8 mouse cellular contexts compared by ENCODE assay signal in the genomic region with DNA sequence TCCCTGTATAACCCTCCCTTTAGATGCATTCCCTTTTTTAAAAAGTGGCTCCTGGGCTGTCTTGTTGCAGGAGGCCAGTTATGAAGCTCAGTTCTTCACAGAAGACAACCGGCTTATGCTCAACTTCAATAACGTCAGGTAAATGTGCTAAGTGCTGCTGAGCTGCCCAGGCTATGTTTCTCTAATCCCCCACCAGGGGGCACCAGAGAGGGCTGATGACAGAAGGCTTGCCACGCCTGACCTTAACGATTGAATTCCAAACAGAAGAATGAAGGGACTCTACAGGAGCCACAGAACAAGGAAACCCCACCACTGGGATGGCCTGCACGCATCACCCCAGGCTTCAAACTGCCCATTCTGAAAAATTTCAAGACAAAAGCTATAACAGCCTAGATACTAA. TPM values are rescaled to one million over a fixed set of nuclear protein-coding genes. Genes with fewer than 3 reads are reported as not detected.
DNase-seq lines count a peak whose midpoint lies in the region; TF ChIP-seq lines count a peak whose summit lies in the region.
"Had no signal": no experiment of that assay in that cellular context is flagged by ENCODE, and none has a peak within 500 bp of the region (broad histone marks: within the 10 kb centered on the region; RNA-seq: fewer than 3 reads in every experiment).

No protein-coding gene starts in this region.

- TF ChIP-seq POLR2A in CH12.LX (IDR thresholded peaks at IDR 0.05; ENCODE audit: low read depth, low read length), result no peak
- TF ChIP-seq POLR2A in cerebellum, adult 2 months (IDR thresholded peaks at IDR 0.05; ENCODE audit: borderline replicate concordance, insufficient read depth, low read length), result no peak

- no peaks in the 10 kb centered on the region for H3K36me3 ChIP-seq in CH12.LX (replicated peaks in 1 of 2; ENCODE audit: control insufficient read depth in 1 of 2, insufficient read depth in 1 of 2, low read length in 1 of 2)
- H3K36me3 ChIP-seq: limb, embryonic 13.5 days had no signal

- TF ChIP-seq EP300 in CH12.LX (IDR thresholded peaks at IDR 0.05; ENCODE audit: low read length), result no peak

- H3K4me2 ChIP-seq in CH12.LX (ENCODE audit: insufficient read depth, low read depth, poor library complexity, severe bottlenecking), result no peak overlapping the region
- H3K4me2 ChIP-seq: limb, embryonic 13.5 days had no signal

- H3K9me3 ChIP-seq in CH12.LX (replicated peaks; ENCODE audit: low read length), result no peaks in the 10 kb centered on the region
- H3K9me3 ChIP-seq: limb, embryonic 13.5 days had no signal

- WGBS in cerebellum, adult 2 months, result 10% methylated on average over 5 of the region's 5 CpGs
- 5% methylated on average over 5 of the region's 5 CpGs for WGBS in large intestine, adult 2 months

- H3K27me3 ChIP-seq in CH12.LX (replicated peaks), result peaks cover 88% of the 10 kb centered on the region
- H3K27me3 ChIP-seq in cerebellum, adult 2 months (ENCODE audit: control insufficient read depth, insufficient read depth, low read length), result no peaks in the 10 kb centered on the region
- H3K27me3 ChIP-seq: limb, embryonic 13.5 days had no signal

- no peaks in the 10 kb centered on the region for H3K79me2 ChIP-seq in CH12.LX (replicated peaks; ENCODE audit: control insufficient read depth, extremely low read depth, insufficient read depth, poor library complexity, severe bottlenecking)

- no peak overlapping the region for H3K9ac ChIP-seq in CH12.LX (ENCODE audit: insufficient read depth, low read depth)
- H3K9ac ChIP-seq: limb, embryonic 13.5 days had no signal

- H3K4me1 ChIP-seq in CH12.LX (ENCODE audit: control insufficient read depth in 1 of 2, insufficient read depth in 2 of 2), result no peaks in the 10 kb centered on the region
- no peaks in the 10 kb centered on the region for H3K4me1 ChIP-seq in cerebellum, adult 2 months (ENCODE audit: control insufficient read depth, insufficient read depth, low read length)
- H3K4me1 ChIP-seq: limb, embryonic 13.5 days had no signal

- TF ChIP-seq RAD21 in CH12.LX (IDR thresholded peaks at IDR 0.05; ENCODE audit: low read depth, low read length), result peak; percentile 41

- H3K4me3 ChIP-seq in CH12.LX (replicated peaks in 1 of 3; ENCODE audit: low read depth in 2 of 3, low read length in 2 of 3, poor library complexity in 1 of 3), result no peak overlapping the region
- no peak overlapping the region for H3K4me3 ChIP-seq in cerebellum, adult 2 months (replicated peaks; ENCODE audit: insufficient read depth, low read depth, low read length)
- H3K4me3 ChIP-seq: limb, embryonic 13.5 days had no signal

- DNase-seq in CH12.LX (ENCODE audit: extremely low read depth) (peak; percentile 77), MN1 (ENCODE audit: low spot score) (peak; percentile 23)
- DNase-seq in cerebellum, adult 2 months, result peak; percentile 52 to 61
- peak; percentile 47 to 58 for DNase-seq in frontal cortex, postnatal 36 days (ENCODE audit: low spot score in 2 of 2)
- DNase-seq in large intestine, adult 2 months (ENCODE audit: low read depth, low spot score), result peak; percentile 62
- DNase-seq in lung, postnatal 4 days, result peak; percentile 68 to 83
- DNase-seq in spleen, postnatal 4 days (ENCODE audit: low spot score in 2 of 2), result peak; percentile 52 to 86

- dilution Hi-C loops in CH12.LX (cut with MboI; ENCODE audit: extremely low pct_ligation_motif_present, extremely low pct_unique_long_range_greater_than_20kb, low sequenced_read_pairs), result no loop called here

- in situ Hi-C loops in CH12.LX (cut with MboI; ENCODE audit: low pct_ligation_motif_present, low pct_unique_long_range_greater_than_20kb, low sequenced_read_pairs), result no loop called here

- H3K27ac ChIP-seq in CH12.LX (ENCODE audit: insufficient read depth, low read depth), result no peak overlapping the region
- no peak overlapping the region for H3K27ac ChIP-seq in cerebellum, adult 2 months (ENCODE audit: insufficient read depth, low read length)
- H3K27ac ChIP-seq: limb, embryonic 13.5 days had no signal

- peak; percentile 81 to 84 for TF ChIP-seq CTCF in CH12.LX (conservative IDR thresholded peaks at IDR 0.05 in 1 of 2, IDR thresholded peaks at IDR 0.05 in 1 of 2; ENCODE audit: low read depth in 2 of 2, low read length in 2 of 2)
- TF ChIP-seq CTCF in cerebellum, adult 2 months (IDR thresholded peaks at IDR 0.05; ENCODE audit: borderline replicate concordance, insufficient read depth, low read depth, low read length), result peak; percentile 80

TF ChIP-seq in CH12.LX, 34 proteins besides CTCF, POLR2A, EP300 and RAD21:
- peak; percentile 81 for TF ChIP-seq SMC3 (IDR thresholded peaks at IDR 0.05; ENCODE audit: low read depth, low read length)
- no peak for TF ChIP-seq POLR2AphosphoS2 (IDR thresholded peaks at IDR 0.05; ENCODE audit: low read depth, low read length)
- no peak for TF ChIP-seq MAFK (IDR thresholded peaks at IDR 0.05; ENCODE audit: insufficient replicate concordance, low read length)

RNA-seq across cellular contexts. Expression of a gene that starts 8.4 kb away (rescaled TPM):
- total RNA-seq in CH12.LX (2012; rRNA removed), result not detected in 2 replicates
- not detected in 2 replicates for total RNA-seq in CH12.LX (2014; rRNA removed)
- not detected in 2 replicates for polyA plus RNA-seq in CH12.LX (2012; ENCODE audit: insufficient read length, low read depth)
- 0.08 and 0.21 TPM in 2 replicates for polyA plus RNA-seq in cerebellum, adult 2 months (2012; rRNA removed)
- 0.05 and 0.08 TPM in 2 replicates for polyA plus RNA-seq in large intestine, adult 2 months (2012; rRNA removed)

RNA-seq across cellular contexts. Expression of a gene that starts 24.6 kb away (rescaled TPM):
- total RNA-seq in CH12.LX (2012; rRNA removed), result not detected in 2 replicates
- not detected in 2 replicates for total RNA-seq in CH12.LX (2014; rRNA removed)
- not detected in 2 replicates for polyA plus RNA-seq in CH12.LX (2012; ENCODE audit: insufficient read length, low read depth)
- polyA plus RNA-seq in cerebellum, adult 2 months (2012; rRNA removed), result not detected in 2 replicates
- not detected in 2 replicates for polyA plus RNA-seq in large intestine, adult 2 months (2012; rRNA removed)
- polyA plus RNA-seq: limb, embryonic 13.5 days had no signal

RNA-seq across cellular contexts. Expression of a gene that starts 42.5 kb away (rescaled TPM):
- total RNA-seq in CH12.LX (2012; rRNA removed), result not detected in 2 replicates
- not detected in 2 replicates for total RNA-seq in CH12.LX (2014; rRNA removed)
- polyA plus RNA-seq in CH12.LX (2012; ENCODE audit: insufficient read length, low read depth), result not detected in 2 replicates
- not detected in 2 replicates for polyA plus RNA-seq in cerebellum, adult 2 months (2012; rRNA removed)
- not detected in 2 replicates for polyA plus RNA-seq in large intestine, adult 2 months (2012; rRNA removed)
- polyA plus RNA-seq: limb, embryonic 13.5 days had no signal

RNA-seq across cellular contexts. Expression of a gene that starts 52.8 kb away (rescaled TPM):
- total RNA-seq in CH12.LX (2012; rRNA removed) (not detected in 2 replicates), CH12.LX (2014; rRNA removed) (not detected in 2 replicates)
- not detected in 2 replicates for polyA plus RNA-seq in CH12.LX (2012; ENCODE audit: insufficient read length, low read depth)
- polyA plus RNA-seq in cerebellum, adult 2 months (2012; rRNA removed), result 0.88 and 0.90 TPM in 2 replicates
- not detected in 2 replicates for polyA plus RNA-seq in large intestine, adult 2 months (2012; rRNA removed)
- polyA plus RNA-seq: limb, embryonic 13.5 days had no signal

Comparison
In these comparisons a context has a peak if more than half of its experiments do, and no peak if none do; other contexts are left out.
1. DNase-seq: peak in every context shown above with its lines; median percentile 77 in CH12.LX; 76 in lung, postnatal 4 days; 69 in spleen, postnatal 4 days; 62 in large intestine, adult 2 months; 56 in cerebellum, adult 2 months; 52 in frontal cortex, postnatal 36 days; 23 in MN1.